Mouse (Mus musculus) testis, adult 2 months (tissue): Measurements from ENCODE around the gene Slc8a1.

Source experiments
- CTCF ChIP-seq: fragments of 200-500 bp; IDR thresholded peaks from 2 replicates; pipeline ENCODE4 v1.5.1; 2012; ENCODE audit warnings: low read depth, mild to moderate bottlenecking, inconsistent platforms, low read length, moderate library complexity; ENCODE audit not compliant: control insufficient read depth, insufficient read depth, insufficient replicate concordance
- POLR2A ChIP-seq: fragments of 200-500 bp; IDR thresholded peaks from 2 replicates; pipeline ENCODE4 v1.6.1; 2012; ENCODE audit warnings: low read depth, mild to moderate bottlenecking, inconsistent platforms, low read length, moderate library complexity; ENCODE audit not compliant: control insufficient read depth

- TF ChIP-seq CTCF (no peak), POLR2A (no peak)
These were observed 219.7 kb downstream of the Slc8a1 start for GRCm38 (mm10) chr17:81518316-81519025.
